24 mouse cellular contexts compared by ENCODE assay signal in the genomic region with DNA sequence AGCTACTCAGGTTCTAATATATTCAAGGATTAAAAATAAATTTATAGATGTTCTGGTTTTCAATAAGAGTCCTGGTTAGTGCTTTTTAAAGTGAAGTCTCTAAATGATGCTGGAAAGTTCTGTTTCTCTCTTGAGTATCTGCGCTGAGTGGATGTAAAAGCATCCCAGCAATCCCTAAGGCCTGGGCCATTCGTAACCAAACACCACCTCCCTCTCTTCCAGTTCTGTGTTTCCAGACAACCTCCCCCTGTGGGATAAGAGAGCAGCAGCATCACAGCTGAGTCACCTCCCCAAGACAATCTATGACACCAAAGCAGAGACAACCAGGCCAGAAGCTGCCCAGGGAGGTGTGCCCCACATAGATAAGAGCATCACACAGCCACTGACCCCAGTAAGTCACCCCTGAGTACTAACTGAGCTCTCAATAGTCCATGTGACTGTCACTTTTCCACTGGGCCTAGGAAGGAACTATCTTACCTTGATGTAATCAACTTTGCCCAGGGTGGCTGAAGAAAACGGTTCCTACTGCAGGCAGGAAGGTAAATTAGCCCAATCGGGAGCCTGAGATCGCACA. TPM values are rescaled to one million over a fixed set of nuclear protein-coding genes. Genes with fewer than 3 reads are reported as not detected.
DNase-seq lines count a peak whose midpoint lies in the region; ATAC-seq and TF ChIP-seq lines count a peak whose summit lies in the region.
"Had no signal": no experiment of that assay in that cellular context is flagged by ENCODE, and none has a peak within 500 bp of the region (broad histone marks: within the 10 kb centered on the region; RNA-seq: fewer than 3 reads in every experiment).

No protein-coding gene starts in this region.

- no peaks in the 10 kb centered on the region for H3K9me3 ChIP-seq in heart, embryonic 13.5 days
- no peaks in the 10 kb centered on the region for H3K9me3 ChIP-seq in embryonic facial prominence, embryonic 12.5 days
- H3K9me3 ChIP-seq in embryonic facial prominence, embryonic 14.5 days (ENCODE audit: control insufficient read depth, low read length): no peaks in the 10 kb centered on the region
- no peaks in the 10 kb centered on the region for H3K9me3 ChIP-seq in liver, embryonic 15.5 days (replicated peaks)
- H3K9me3 ChIP-seq: forebrain, embryonic 15.5 days; limb, embryonic 13.5 days; midbrain, embryonic 13.5 days had no signal

- ATAC-seq in heart, embryonic 13.5 days (ENCODE audit: extremely low read depth, insufficient number of reproducible peaks, low FRiP score, low TSS enrichment): peak; percentile 80
- peak; percentile 52; the same call in 1 of the 2 replicates for ATAC-seq in embryonic facial prominence, embryonic 12.5 days (ENCODE audit: insufficient number of reproducible peaks, insufficient read depth, low FRiP score, low TSS enrichment)
- ATAC-seq in embryonic facial prominence, embryonic 14.5 days (ENCODE audit: low read depth): no peak
- ATAC-seq in liver, embryonic 15.5 days (ENCODE audit: insufficient read depth): peak; percentile 70
- ATAC-seq: activated CD4-positive, CD25-positive, alpha-beta regulatory T cell, adult 4 months; forebrain, embryonic 15.5 days; midbrain, embryonic 13.5 days had no signal

- intact Hi-C loops in heart, adult 2 months (cut with DNase I): no loop called here

- H3K4me2 ChIP-seq in heart, embryonic 13.5 days: no peak overlapping the region
- H3K4me2 ChIP-seq in embryonic facial prominence, embryonic 12.5 days (replicated peaks): no peak overlapping the region
- no peak overlapping the region for H3K4me2 ChIP-seq in embryonic facial prominence, embryonic 14.5 days (ENCODE audit: low read depth, low read length)
- H3K4me2 ChIP-seq in liver, embryonic 15.5 days: no peak overlapping the region
- H3K4me2 ChIP-seq: forebrain, embryonic 15.5 days; hindbrain, embryonic 14.5 days; limb, embryonic 13.5 days; lung, embryonic 14.5 days; midbrain, embryonic 13.5 days had no signal

- H3K4me3 ChIP-seq in heart, embryonic 13.5 days: no peak overlapping the region
- no peak overlapping the region for H3K4me3 ChIP-seq in heart, adult 2 months
- no peak overlapping the region for H3K4me3 ChIP-seq in embryonic facial prominence, embryonic 12.5 days
- H3K4me3 ChIP-seq in embryonic facial prominence, embryonic 14.5 days (ENCODE audit: low read depth, low read length): no peak overlapping the region
- no peak overlapping the region for H3K4me3 ChIP-seq in liver, embryonic 15.5 days (replicated peaks)
- H3K4me3 ChIP-seq: forebrain, embryonic 15.5 days; limb, embryonic 13.5 days; midbrain, embryonic 13.5 days had no signal

- TF ChIP-seq POLR2A in heart, adult 2 months (IDR thresholded peaks at IDR 0.05; ENCODE audit: insufficient read depth, low read depth, low read length): no peak

- WGBS in heart, embryonic 13.5 days: 20% methylated on average over 5 of the region's 5 CpGs
- WGBS in heart, adult 2 months: 33% methylated on average over 5 of the region's 5 CpGs
- WGBS in embryonic facial prominence, embryonic 12.5 days: 63% methylated on average over 5 of the region's 5 CpGs
- WGBS in embryonic facial prominence, embryonic 14.5 days: 61% methylated on average over 5 of the region's 5 CpGs
- WGBS in liver, embryonic 15.5 days (ENCODE audit: insufficient replicate concordance): 21% methylated on average over 5 of the region's 5 CpGs

- H3K79me2 ChIP-seq in heart, adult 2 months (replicated peaks; ENCODE audit: control insufficient read depth, insufficient read depth, low read length): no peaks in the 10 kb centered on the region

- TF ChIP-seq CTCF in heart, adult 2 months (IDR thresholded peaks at IDR 0.05): no peak

- no peaks in the 10 kb centered on the region for H3K4me1 ChIP-seq in heart, embryonic 13.5 days
- H3K4me1 ChIP-seq in heart, adult 2 months (ENCODE audit: control insufficient read depth, insufficient read depth, low read length): no peaks in the 10 kb centered on the region
- H3K4me1 ChIP-seq in embryonic facial prominence, embryonic 12.5 days: no peaks in the 10 kb centered on the region
- H3K4me1 ChIP-seq in embryonic facial prominence, embryonic 14.5 days (ENCODE audit: control insufficient read depth, insufficient read depth, low read length): no peaks in the 10 kb centered on the region
- H3K4me1 ChIP-seq in liver, embryonic 15.5 days (replicated peaks): no peaks in the 10 kb centered on the region
- H3K4me1 ChIP-seq: forebrain, embryonic 15.5 days; limb, embryonic 13.5 days; midbrain, embryonic 13.5 days had no signal

- TF ChIP-seq EP300 in heart, adult 2 months (IDR thresholded peaks at IDR 0.05; ENCODE audit: insufficient read depth, low read depth, low read length): no peak

- no peak for DNase-seq in heart, adult 2 months
- peak; percentile 5 for DNase-seq in embryonic facial prominence, embryonic 14.5 days (ENCODE audit: low spot score)
- DNase-seq in cerebellum, adult 9-10 months: no peak
- DNase-seq in thymus, postnatal 36 days: no peak
- DNase-seq: adrenal gland, postnatal 14 days; cerebellum, adult 2 months; gastrocnemius, postnatal 14 days; kidney, adult 8-10 months; kidney, postnatal 36 days; lung, embryonic 14.5 days; thymus, adult 18-20 months; thymus, postnatal 4 days had no signal

- no peak overlapping the region for H3K9ac ChIP-seq in heart, embryonic 13.5 days
- no peak overlapping the region for H3K9ac ChIP-seq in heart, adult 2 months (ENCODE audit: low read depth, low read length)
- no peak overlapping the region for H3K9ac ChIP-seq in embryonic facial prominence, embryonic 12.5 days
- H3K9ac ChIP-seq in embryonic facial prominence, embryonic 14.5 days (ENCODE audit: low read depth, low read length): no peak overlapping the region
- H3K9ac ChIP-seq in liver, embryonic 15.5 days: no peak overlapping the region
- H3K9ac ChIP-seq: forebrain, embryonic 15.5 days; hindbrain, embryonic 14.5 days; limb, embryonic 13.5 days; lung, embryonic 14.5 days; midbrain, embryonic 13.5 days had no signal

- H3K27ac ChIP-seq in heart, embryonic 13.5 days (replicated peaks): no peak overlapping the region
- H3K27ac ChIP-seq in heart, adult 2 months: no peak overlapping the region
- H3K27ac ChIP-seq in embryonic facial prominence, embryonic 12.5 days: no peak overlapping the region
- no peak overlapping the region for H3K27ac ChIP-seq in embryonic facial prominence, embryonic 14.5 days (replicated peaks; ENCODE audit: low read depth, low read length)
- H3K27ac ChIP-seq in liver, embryonic 15.5 days (replicated peaks): no peak overlapping the region
- H3K27ac ChIP-seq: forebrain, embryonic 15.5 days; hindbrain, embryonic 14.5 days; limb, embryonic 13.5 days; midbrain, embryonic 13.5 days had no signal

- H3K27me3 ChIP-seq in heart, embryonic 13.5 days (replicated peaks): no peaks in the 10 kb centered on the region
- H3K27me3 ChIP-seq in heart, adult 2 months (ENCODE audit: control insufficient read depth, insufficient read depth, low read length): no peaks in the 10 kb centered on the region
- H3K27me3 ChIP-seq in embryonic facial prominence, embryonic 12.5 days: no peaks in the 10 kb centered on the region
- H3K27me3 ChIP-seq in embryonic facial prominence, embryonic 14.5 days (replicated peaks; ENCODE audit: control insufficient read depth, insufficient read depth, low read length): no peaks in the 10 kb centered on the region
- no peaks in the 10 kb centered on the region for H3K27me3 ChIP-seq in liver, embryonic 15.5 days
- H3K27me3 ChIP-seq: forebrain, embryonic 15.5 days; limb, embryonic 13.5 days; midbrain, embryonic 13.5 days had no signal

- no peaks in the 10 kb centered on the region for H3K36me3 ChIP-seq in heart, embryonic 13.5 days
- H3K36me3 ChIP-seq in heart, adult 2 months (ENCODE audit: control insufficient read depth, insufficient read depth, low read length): no peaks in the 10 kb centered on the region
- no peaks in the 10 kb centered on the region for H3K36me3 ChIP-seq in embryonic facial prominence, embryonic 12.5 days
- H3K36me3 ChIP-seq in embryonic facial prominence, embryonic 14.5 days (ENCODE audit: control insufficient read depth, insufficient read depth, low read length): no peaks in the 10 kb centered on the region
- no peaks in the 10 kb centered on the region for H3K36me3 ChIP-seq in liver, embryonic 15.5 days (replicated peaks)
- H3K36me3 ChIP-seq: forebrain, embryonic 15.5 days; limb, embryonic 13.5 days; midbrain, embryonic 13.5 days had no signal

RNA-seq across cellular contexts. Expression of a gene that starts 24.6 kb away (rescaled TPM):
- 0.24 and 0.41 TPM in 2 replicates for polyA plus RNA-seq in heart, embryonic 13.5 days (2015; fragmentation: Nextera tagmentation; extraction: Ambion mirVana)
- under 1 TPM; 0.36 to 0.86 TPM for total RNA-seq in heart, adult 2 months (2021)
- polyA plus RNA-seq in heart, adult 2 months (2012; rRNA removed): 0.44 and 0.64 TPM in 2 replicates
- polyA plus RNA-seq in embryonic facial prominence, embryonic 12.5 days (2016; fragmentation: Nextera tagmentation; extraction: Ambion mirVana): 0.93 and 1.2 TPM in 2 replicates
- 4.3 and 4.6 TPM in 2 replicates for polyA plus RNA-seq in embryonic facial prominence, embryonic 14.5 days (2014; fragmentation: Nextera tagmentation; extraction: Ambion mirVana)
- polyA plus RNA-seq in liver, embryonic 15.5 days (2015; fragmentation: Nextera tagmentation; extraction: Ambion mirVana): 0.07 and 0.13 TPM in 2 replicates
- total RNA-seq: megakaryocyte, adult 5-6 weeks; monocyte, adult 5-6 weeks; neutrophil, adult 5-6 weeks had no signal
- polyA plus RNA-seq: activated CD4-positive, CD25-positive, alpha-beta regulatory T cell, adult 4 months; C2C12 had no signal
